Mouse (Mus musculus) embryo, embryonic 10.5 days (tissue): Measurements from ENCODE around the gene Gm5072.
"Not testable (repeated sequence)": the region's sequence is repeated elsewhere in the genome, so short reads cannot be mapped to it uniquely, and the experiment has no call there.

Experiments used
- DNase-seq: peaks from one replicate; pipeline ENCODE4 v3.0.0-alpha.2; 2015; ENCODE audit warnings: low spot score

The Gm5072 gene

GRCm38 (mm10) chrX:91392200-91392599 is at the start of gene Gm5072:
Gene Gm5072, plus strand, starts transcription at chrX:91392500.
- DNase-seq = not testable (repeated sequence)
